Mouse (Mus musculus): ENCODE measurements around the gene Treh. TPM values are rescaled to one million over a fixed set of nuclear protein-coding genes. Genes with fewer than 3 reads are reported as not detected.
"Not testable (repeated sequence)": the region's sequence is repeated elsewhere in the genome, so short reads cannot be mapped to it uniquely, and the experiment has no call there.

Treh gene
- not detected in 2 replicates for polyA plus RNA-seq (2014; fragmentation: Nextera tagmentation; extraction: Ambion mirVana)

GRCm38 (mm10) chr9:44673005-44673404 is at the start of gene Treh:
Treh (plus strand) TSS chr9:44673233.
- Histone ChIP-seq H3K4me3 (ENCODE audit: low read depth, low read length) (no peak within 1 kb of the TSS), H3K36me3 (ENCODE audit: control insufficient read depth, insufficient read depth, low read length) (no peaks in the 10 kb centered on the region), H3K27ac (ENCODE audit: low read depth, low read length) (no peak within 1 kb of the TSS), H3K9me3 (replicated peaks; ENCODE audit: control insufficient read depth, low read length) (no peaks in the 10 kb centered on the region), H3K4me2 (no peak within 1 kb of the TSS), H3K9ac (ENCODE audit: low read depth, low read length) (no peak within 1 kb of the TSS), H3K4me1 (ENCODE audit: control insufficient read depth, insufficient read depth, low read length) (no peaks in the 10 kb centered on the region), H3K27me3 (ENCODE audit: control insufficient read depth, insufficient read depth, low read length) (no peaks in the 10 kb centered on the region)
- WGBS (ENCODE audit: insufficient replicate concordance): 84% methylated on average over 3 of the region's 3 CpGs
- ATAC-seq (replicated peaks; ENCODE audit: insufficient number of reproducible peaks, low FRiP score, low TSS enrichment): no peak

GRCm38 (mm10) chr9:44624390-44624789 is 48.6 kb upstream of the Treh start:
- Histone ChIP-seq H3K4me2 (no peak overlapping the region), H3K36me3 (ENCODE audit: control insufficient read depth, insufficient read depth, low read length) (peaks cover 44% of the 10 kb centered on the region), H3K4me3 (ENCODE audit: low read depth, low read length) (no peak overlapping the region), H3K9ac (ENCODE audit: low read depth, low read length) (no peak overlapping the region), H3K9me3 (replicated peaks; ENCODE audit: control insufficient read depth, low read length) (no peaks in the 10 kb centered on the region), H3K27ac (ENCODE audit: low read depth, low read length) (no peak overlapping the region), H3K27me3 (ENCODE audit: control insufficient read depth, insufficient read depth, low read length) (no peaks in the 10 kb centered on the region), H3K4me1 (ENCODE audit: control insufficient read depth, insufficient read depth, low read length) (no peaks in the 10 kb centered on the region)
- ATAC-seq (replicated peaks; ENCODE audit: insufficient number of reproducible peaks, low FRiP score, low TSS enrichment): no peak
- WGBS (ENCODE audit: insufficient replicate concordance): 85% methylated on average over 5 of the region's 5 CpGs

GRCm38 (mm10) chr9:44626268-44626667 is 46.8 kb upstream of the Treh start:
- Histone ChIP-seq H3K4me1 (ENCODE audit: control insufficient read depth, insufficient read depth, low read length) (no peaks in the 10 kb centered on the region), H3K27ac (ENCODE audit: low read depth, low read length) (no peak overlapping the region), H3K4me3 (ENCODE audit: low read depth, low read length) (no peak overlapping the region), H3K27me3 (ENCODE audit: control insufficient read depth, insufficient read depth, low read length) (no peaks in the 10 kb centered on the region), H3K9me3 (replicated peaks; ENCODE audit: control insufficient read depth, low read length) (no peaks in the 10 kb centered on the region), H3K9ac (ENCODE audit: low read depth, low read length) (no peak overlapping the region), H3K4me2 (no peak overlapping the region), H3K36me3 (ENCODE audit: control insufficient read depth, insufficient read depth, low read length) (peaks cover 52% of the 10 kb centered on the region)
- ATAC-seq (replicated peaks; ENCODE audit: insufficient number of reproducible peaks, low FRiP score, low TSS enrichment): no peak
- WGBS (ENCODE audit: insufficient replicate concordance): 73% methylated on average over 5 of the region's 5 CpGs

- Histone ChIP-seq H3K27ac (ENCODE audit: low read depth, low read length) (no peak overlapping the region), H3K4me1 (ENCODE audit: control insufficient read depth, insufficient read depth, low read length) (no peaks in the 10 kb centered on the region), H3K4me3 (ENCODE audit: low read depth, low read length) (no peak overlapping the region), H3K36me3 (ENCODE audit: control insufficient read depth, insufficient read depth, low read length) (peaks cover 43% of the 10 kb centered on the region), H3K9ac (ENCODE audit: low read depth, low read length) (no peak overlapping the region), H3K4me2 (no peak overlapping the region), H3K9me3 (replicated peaks; ENCODE audit: control insufficient read depth, low read length) (no peaks in the 10 kb centered on the region), H3K27me3 (ENCODE audit: control insufficient read depth, insufficient read depth, low read length) (no peaks in the 10 kb centered on the region)
- no peak for ATAC-seq (replicated peaks; ENCODE audit: insufficient number of reproducible peaks, low FRiP score, low TSS enrichment)
- WGBS (ENCODE audit: insufficient replicate concordance): 81% methylated on average over 15 of the region's 15 CpGs
These were observed 35.4 kb upstream of the Treh start for GRCm38 (mm10) chr9:44637551-44638169.

DNA sequence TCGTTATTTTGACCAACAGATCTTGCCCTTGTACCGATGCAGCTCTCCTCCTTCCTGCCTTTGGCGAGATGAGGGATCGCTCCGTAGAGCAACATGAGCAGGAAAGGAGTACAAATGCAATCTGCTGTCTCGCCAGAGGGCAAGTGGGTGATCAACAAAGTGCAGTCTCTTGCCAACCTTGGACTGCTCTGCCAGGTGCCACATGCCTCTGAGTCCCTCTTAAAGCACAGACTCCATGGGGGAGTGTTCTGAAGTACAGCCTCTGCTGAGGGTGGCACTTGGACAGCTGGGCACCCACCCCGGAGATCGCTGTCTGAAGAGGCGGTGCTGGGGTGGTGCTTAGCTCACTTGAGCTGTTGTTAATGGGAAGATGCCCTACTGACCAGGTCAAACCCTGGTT is 34.3 kb upstream of the Treh start:
- not testable (repeated sequence) for ATAC-seq (replicated peaks; ENCODE audit: insufficient number of reproducible peaks, low FRiP score, low TSS enrichment); H3K9me3 ChIP-seq (replicated peaks; ENCODE audit: control insufficient read depth, low read length); H3K9ac ChIP-seq (ENCODE audit: low read depth, low read length); H3K27ac ChIP-seq (ENCODE audit: low read depth, low read length); H3K4me1 ChIP-seq (ENCODE audit: control insufficient read depth, insufficient read depth, low read length); H3K4me3 ChIP-seq (ENCODE audit: low read depth, low read length); H3K27me3 ChIP-seq (ENCODE audit: control insufficient read depth, insufficient read depth, low read length); H3K4me2 ChIP-seq
- WGBS (ENCODE audit: insufficient replicate concordance): 93% methylated on average over 9 of the region's 9 CpGs
- H3K36me3 ChIP-seq (ENCODE audit: control insufficient read depth, insufficient read depth, low read length): peaks cover 38% of the 10 kb centered on the region

- WGBS (ENCODE audit: insufficient replicate concordance): 76% methylated on average over 1 of the region's 1 CpGs
- not testable (repeated sequence) for H3K27ac ChIP-seq (ENCODE audit: low read depth, low read length); H3K4me2 ChIP-seq; H3K4me3 ChIP-seq (ENCODE audit: low read depth, low read length); H3K9ac ChIP-seq (ENCODE audit: low read depth, low read length); ATAC-seq (replicated peaks; ENCODE audit: insufficient number of reproducible peaks, low FRiP score, low TSS enrichment); H3K4me1 ChIP-seq (ENCODE audit: control insufficient read depth, insufficient read depth, low read length); H3K27me3 ChIP-seq (ENCODE audit: control insufficient read depth, insufficient read depth, low read length); H3K9me3 ChIP-seq (replicated peaks; ENCODE audit: control insufficient read depth, low read length)
- peaks cover 29% of the 10 kb centered on the region for H3K36me3 ChIP-seq (ENCODE audit: control insufficient read depth, insufficient read depth, low read length)
These were observed 33.0 kb upstream of the Treh start for GRCm38 (mm10) chr9:44640028-44640427.

DNA sequence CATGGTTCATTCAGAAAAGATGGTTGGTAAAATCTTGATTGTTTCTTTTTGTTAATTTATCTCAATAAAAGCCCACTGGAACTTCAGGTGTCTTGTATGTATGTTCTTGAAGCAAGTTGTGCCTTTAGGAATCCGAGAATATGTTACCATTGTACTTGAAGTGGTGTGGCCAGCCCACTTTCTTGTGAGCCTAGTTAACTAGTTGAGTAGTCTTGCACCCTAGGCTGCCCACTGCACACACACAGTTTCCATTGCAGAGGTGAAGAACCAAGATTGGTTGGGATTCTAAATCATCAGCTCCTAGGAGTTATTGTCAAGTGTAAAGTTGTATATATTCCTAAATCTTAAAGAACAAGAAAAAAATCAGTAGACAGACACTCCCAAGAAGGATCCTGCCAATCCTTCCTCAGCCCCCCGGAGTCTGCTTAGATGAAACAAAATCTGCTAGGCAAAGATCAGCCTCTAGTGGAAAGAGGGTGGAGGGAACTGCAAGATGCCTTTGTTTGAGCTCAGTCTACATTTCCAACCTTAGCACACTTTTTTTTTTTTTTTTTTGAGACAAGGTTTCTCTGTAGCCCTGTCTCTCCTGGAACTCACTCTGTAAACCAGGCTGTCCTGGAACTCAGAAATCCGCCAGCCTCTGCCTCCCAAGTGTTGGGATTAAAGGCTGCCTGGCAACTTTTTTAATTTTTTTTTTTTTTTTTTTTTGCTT is 32.2 kb upstream of the Treh start:
- Histone ChIP-seq H3K27ac (ENCODE audit: low read depth, low read length) (no peak overlapping the region), H3K9me3 (replicated peaks; ENCODE audit: control insufficient read depth, low read length) (no peaks in the 10 kb centered on the region), H3K9ac (ENCODE audit: low read depth, low read length) (no peak overlapping the region), H3K4me1 (ENCODE audit: control insufficient read depth, insufficient read depth, low read length) (no peaks in the 10 kb centered on the region), H3K4me2 (no peak overlapping the region), H3K4me3 (ENCODE audit: low read depth, low read length) (no peak overlapping the region), H3K36me3 (ENCODE audit: control insufficient read depth, insufficient read depth, low read length) (peaks cover 26% of the 10 kb centered on the region), H3K27me3 (ENCODE audit: control insufficient read depth, insufficient read depth, low read length) (no peaks in the 10 kb centered on the region)
- 85% methylated on average over 3 of the region's 3 CpGs for WGBS (ENCODE audit: insufficient replicate concordance)
- no peak for ATAC-seq (replicated peaks; ENCODE audit: insufficient number of reproducible peaks, low FRiP score, low TSS enrichment)

- Histone ChIP-seq H3K9ac (ENCODE audit: low read depth, low read length) (no peak overlapping the region), H3K9me3 (replicated peaks; ENCODE audit: control insufficient read depth, low read length) (no peaks in the 10 kb centered on the region), H3K27me3 (ENCODE audit: control insufficient read depth, insufficient read depth, low read length) (no peaks in the 10 kb centered on the region), H3K4me1 (ENCODE audit: control insufficient read depth, insufficient read depth, low read length) (no peaks in the 10 kb centered on the region), H3K4me2 (no peak overlapping the region), H3K27ac (ENCODE audit: low read depth, low read length) (no peak overlapping the region), H3K4me3 (ENCODE audit: low read depth, low read length) (no peak overlapping the region), H3K36me3 (ENCODE audit: control insufficient read depth, insufficient read depth, low read length) (peaks cover 19% of the 10 kb centered on the region)
- WGBS (ENCODE audit: insufficient replicate concordance): 83% methylated on average over 2 of the region's 2 CpGs
- ATAC-seq (replicated peaks; ENCODE audit: insufficient number of reproducible peaks, low FRiP score, low TSS enrichment): no peak
These were observed 31.4 kb upstream of the Treh start for GRCm38 (mm10) chr9:44641616-44642015.

DNA sequence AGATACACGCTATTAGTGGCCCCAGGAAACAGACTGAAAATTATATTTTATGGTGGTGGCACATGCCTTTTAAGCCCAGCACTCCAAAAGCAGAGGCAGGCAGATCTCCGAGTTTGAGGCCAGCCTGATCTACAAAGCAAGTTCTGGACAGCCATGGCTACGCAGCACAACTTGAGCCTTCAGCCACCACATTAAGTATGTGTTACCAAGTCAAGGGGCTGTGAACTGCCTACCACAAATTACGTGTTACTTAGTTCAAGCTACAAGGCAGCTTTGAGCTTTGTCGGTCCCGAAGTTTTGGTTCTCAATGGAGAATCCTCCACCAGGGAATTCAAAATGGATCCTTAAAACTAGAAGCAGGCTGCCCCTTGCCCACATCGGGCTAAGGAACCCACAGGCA is 29.9 kb upstream of the Treh start:
- WGBS (ENCODE audit: insufficient replicate concordance): 92% methylated on average over 7 of the region's 7 CpGs
- Histone ChIP-seq H3K27me3 (ENCODE audit: control insufficient read depth, insufficient read depth, low read length) (no peaks in the 10 kb centered on the region), H3K4me1 (ENCODE audit: control insufficient read depth, insufficient read depth, low read length) (no peaks in the 10 kb centered on the region), H3K36me3 (ENCODE audit: control insufficient read depth, insufficient read depth, low read length) (peaks cover 7% of the 10 kb centered on the region), H3K9me3 (replicated peaks; ENCODE audit: control insufficient read depth, low read length) (no peaks in the 10 kb centered on the region), H3K9ac (ENCODE audit: low read depth, low read length) (no peak overlapping the region), H3K4me3 (ENCODE audit: low read depth, low read length) (no peak overlapping the region), H3K4me2 (no peak overlapping the region), H3K27ac (ENCODE audit: low read depth, low read length) (no peak overlapping the region)
- ATAC-seq (replicated peaks; ENCODE audit: insufficient number of reproducible peaks, low FRiP score, low TSS enrichment): no peak

All from heart, embryonic 11.5 days (tissue).